Mouse (Mus musculus) liver, adult 10 weeks (tissue): ENCODE data around the gene Paxbp1. TPM values are rescaled to one million over a fixed set of nuclear protein-coding genes. Genes with fewer than 3 reads are reported as not detected.

Experiments
- polyA plus RNA-seq: library from polyadenylated mRNA; stranded (reverse); fragments of 350-450 nt; fragmentation: Illumina TruSeq; extraction: RNeasy Lipid Tissue Mini Kit (QIAGEN cat#74804); gene quantifications from one replicate; pipeline ENCODE4 v1.2.3, GENCODE M21; 2014; ENCODE audit warnings: low read depth, low replicate concordance

Gene Paxbp1
- 31.3 TPM for polyA plus RNA-seq

GRCm38 (mm10) chr16:91044270-91045182 lies at the start of gene Paxbp1:
Gene Paxbp1, minus strand, starts transcription at chr16:91044543.

GRCm38 (mm10) chr16:91011021-91011683 lies 33.2 kb downstream of the Paxbp1 start, which contains the start of gene Synj1:
Gene Synj1, minus strand, starts transcription at chr16:91011308.

Other genes with a start within 250 kb of the Paxbp1 start
- gene Urb1, start 234.1 kb downstream of the Paxbp1 start, polyA plus RNA-seq, result 0.56 TPM
- not detected for gene Eva1c, start 217.8 kb downstream of the Paxbp1 start, polyA plus RNA-seq
- gene Cfap298, start 109.4 kb downstream of the Paxbp1 start, polyA plus RNA-seq, result 7.5 TPM
- gene Synj1, start 33.2 kb downstream of the Paxbp1 start, polyA plus RNA-seq, result 7.9 TPM
- not detected for gene 4932438H23Rik, start 50.6 kb upstream of the Paxbp1 start, polyA plus RNA-seq
- gene Olig2, start 180.9 kb upstream of the Paxbp1 start, polyA plus RNA-seq, result not detected
- 0.53 TPM for gene Olig1, start 225.2 kb upstream of the Paxbp1 start, polyA plus RNA-seq